Mouse (Mus musculus) liver, embryonic 15.5 days (tissue): ENCODE data around the gene Fam173b. TPM values are rescaled to one million over a fixed set of nuclear protein-coding genes. Genes with fewer than 3 reads are reported as not detected.

Experiments used
- ATAC-seq: fragments of 200-750 bp; cut with Nextera tagmentation; 2 replicates; pipeline ENCODE4 v1.8.0; 2017; ENCODE audit warnings: moderate number of reproducible peaks, mild to moderate bottlenecking, moderate library complexity; ENCODE audit not compliant: insufficient read depth
- H3K27ac ChIP-seq: fragments of 300-500 bp; sonication (generic); replicated peaks from 2 replicates; pipeline ENCODE4 v1.5.1; 2015; ENCODE audit warnings: mild to moderate bottlenecking, inconsistent platforms
- H3K27me3 ChIP-seq: fragments of 300-500 bp; sonication (generic); 2 replicates; pipeline ENCODE4 v1.6.1; 2015; ENCODE audit warnings: mild to moderate bottlenecking, inconsistent platforms
- H3K36me3 ChIP-seq: fragments of 300-500 bp; sonication (generic); replicated peaks from 2 replicates; pipeline ENCODE4 v1.6.1; 2015; ENCODE audit warnings: moderate library complexity, mild to moderate bottlenecking, inconsistent platforms
- H3K4me1 ChIP-seq: fragments of 300-500 bp; sonication (generic); replicated peaks from 2 replicates; pipeline ENCODE4 v1.6.1; 2015; ENCODE audit warnings: inconsistent platforms
- H3K4me2 ChIP-seq: fragments of 300-500 bp; sonication (generic); 2 replicates; pipeline ENCODE4 v1.6.1; 2015; ENCODE audit warnings: moderate library complexity, mild to moderate bottlenecking, inconsistent platforms
- H3K4me3 ChIP-seq: fragments of 300-500 bp; sonication (generic); replicated peaks from 2 replicates; pipeline ENCODE4 v1.5.1; 2015; ENCODE audit warnings: mild to moderate bottlenecking, inconsistent platforms
- H3K9ac ChIP-seq: fragments of 300-500 bp; sonication (generic); 2 replicates; pipeline ENCODE4 v1.6.1; 2015; ENCODE audit warnings: moderate library complexity, mild to moderate bottlenecking, inconsistent platforms
- H3K9me3 ChIP-seq: fragments of 300-500 bp; sonication (generic); replicated peaks from 2 replicates; pipeline ENCODE4 v1.6.1; 2016; ENCODE audit warnings: inconsistent platforms
- WGBS: fragments of 180-500 bp; shearing (Covaris S2); methylation state at CpG from one replicate; pipeline ENCODE4 v1.1.7; 2015; ENCODE audit warnings: mixed read lengths; ENCODE audit not compliant: insufficient replicate concordance; 5-methylcytosine and 5-hydroxymethylcytosine counted together
- polyA plus RNA-seq: library from polyadenylated mRNA; unstranded; fragments of >200 nt; fragmentation: Nextera tagmentation; extraction: Ambion mirVana; gene quantifications from 2 replicates; pipeline ENCODE4 v1.2.1, GENCODE M21; 2015

Gene Fam173b
- polyA plus RNA-seq, 1 experiment from 2014 or later = 8.3 TPM

- Histone ChIP-seq H3K4me2 (no peak overlapping the region), H3K4me3 (no peak overlapping the region), H3K4me1 (peaks cover 14% of the 10 kb centered on the region), H3K9me3 (no peaks in the 10 kb centered on the region), H3K9ac (no peak overlapping the region), H3K27ac (no peak overlapping the region), H3K27me3 (no peaks in the 10 kb centered on the region), H3K36me3 (peaks cover 40% of the 10 kb centered on the region)
- 49% methylated on average over 2 of the region's 2 CpGs for WGBS
- ATAC-seq = no peak
Observed at GRCm38 (mm10) chr15:31587789-31588188, 13.9 kb upstream of the Fam173b start.

DNA sequence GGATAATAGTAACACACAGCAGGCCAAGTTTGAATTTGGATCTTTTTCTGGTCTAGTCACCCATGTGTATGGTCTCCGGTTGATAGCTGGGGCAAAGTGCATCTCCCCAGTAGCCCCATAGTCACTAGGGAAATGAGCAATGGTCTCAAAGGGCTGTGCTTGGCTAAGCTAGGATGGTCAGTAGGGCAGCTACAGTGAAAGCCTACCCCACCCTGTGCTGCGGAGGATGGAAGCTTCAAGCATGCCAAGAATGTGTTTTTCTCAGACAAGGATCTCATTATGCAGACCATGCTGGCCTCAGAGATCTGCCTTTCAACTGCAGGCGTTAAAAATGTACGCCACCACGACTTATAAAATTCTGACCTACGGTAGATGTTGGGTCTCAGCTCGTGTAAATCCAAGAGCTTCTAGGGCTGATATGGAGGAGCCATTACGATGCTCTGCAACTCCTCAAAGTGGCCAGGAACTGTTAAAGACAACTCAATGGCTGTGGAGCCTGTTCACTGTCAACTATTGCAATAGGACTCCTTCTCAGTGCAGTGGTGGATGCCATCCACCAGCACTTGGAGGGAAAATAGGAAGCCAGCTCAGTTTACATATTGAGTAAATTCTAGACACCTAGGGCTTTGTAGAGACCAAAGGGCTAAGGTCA lies 12.5 kb upstream of the Fam173b start:
- H3K9ac ChIP-seq = no peak overlapping the region
- H3K4me1 ChIP-seq = peaks cover 14% of the 10 kb centered on the region
- H3K27me3 ChIP-seq = no peaks in the 10 kb centered on the region
- H3K9me3 ChIP-seq = no peaks in the 10 kb centered on the region
- no peak for ATAC-seq
- H3K36me3 ChIP-seq = peaks cover 53% of the 10 kb centered on the region
- no peak overlapping the region for H3K4me2 ChIP-seq
- H3K4me3 ChIP-seq = no peak overlapping the region
- no peak overlapping the region for H3K27ac ChIP-seq
- WGBS = 71% methylated on average over 8 of the region's 8 CpGs

DNA sequence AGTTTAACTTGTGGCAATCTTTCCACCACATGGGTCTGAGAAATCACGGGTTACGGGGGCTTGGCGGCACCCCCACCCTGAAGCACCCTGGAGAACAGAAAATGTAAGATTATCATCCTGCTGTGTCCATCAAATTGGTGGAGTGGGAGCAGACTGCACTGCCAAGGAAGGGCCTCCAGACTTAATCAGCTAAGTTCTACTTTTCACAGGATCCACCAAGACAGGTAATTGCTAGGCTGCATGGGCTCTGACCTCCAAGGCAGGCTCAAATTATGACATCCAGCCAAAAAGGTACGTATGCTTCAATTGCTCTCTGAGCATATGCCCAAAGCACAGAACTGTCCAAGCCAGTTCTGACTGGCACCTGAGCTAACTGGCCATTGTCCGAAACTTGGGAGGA lies 11.5 kb upstream of the Fam173b start:
- Histone ChIP-seq H3K4me2 (no peak overlapping the region), H3K4me1 (peaks cover 14% of the 10 kb centered on the region), H3K27ac (no peak overlapping the region), H3K36me3 (peaks cover 64% of the 10 kb centered on the region), H3K27me3 (no peaks in the 10 kb centered on the region), H3K4me3 (no peak overlapping the region), H3K9me3 (no peaks in the 10 kb centered on the region), H3K9ac (no peak overlapping the region)
- WGBS = 86% methylated on average over 5 of the region's 5 CpGs
- no peak for ATAC-seq

GRCm38 (mm10) chr15:31592531-31592930 lies 9.1 kb upstream of the Fam173b start:
- Histone ChIP-seq H3K4me1 (no peaks in the 10 kb centered on the region), H3K4me2 (no peak overlapping the region), H3K36me3 (peaks cover 87% of the 10 kb centered on the region), H3K27ac (no peak overlapping the region), H3K4me3 (no peak overlapping the region), H3K9me3 (no peaks in the 10 kb centered on the region), H3K9ac (no peak overlapping the region), H3K27me3 (no peaks in the 10 kb centered on the region)
- WGBS = 82% methylated on average over 8 of the region's 8 CpGs
- ATAC-seq = no peak

- Histone ChIP-seq H3K9ac (no peak overlapping the region), H3K36me3 (peaks cover 94% of the 10 kb centered on the region), H3K4me1 (peaks cover 7% of the 10 kb centered on the region), H3K27me3 (no peaks in the 10 kb centered on the region), H3K27ac (no peak overlapping the region), H3K4me3 (no peak overlapping the region), H3K4me2 (no peak overlapping the region), H3K9me3 (no peaks in the 10 kb centered on the region)
- no peak for ATAC-seq
- WGBS = 86% methylated on average over 14 of the region's 14 CpGs
Observed at GRCm38 (mm10) chr15:31594260-31594659, 7.4 kb upstream of the Fam173b start.

- Histone ChIP-seq H3K27ac (no peak overlapping the region), H3K4me1 (peaks cover 20% of the 10 kb centered on the region), H3K27me3 (no peaks in the 10 kb centered on the region), H3K9me3 (no peaks in the 10 kb centered on the region), H3K4me2 (no peak overlapping the region), H3K9ac (no peak overlapping the region), H3K36me3 (peaks cover 81% of the 10 kb centered on the region), H3K4me3 (no peak overlapping the region)
- no peak for ATAC-seq
- 84% methylated on average over 7 of the region's 7 CpGs for whole genome bisulfite sequencing
Observed at GRCm38 (mm10) chr15:31595651-31596050, 6.0 kb upstream of the Fam173b start.

GRCm38 (mm10) chr15:31599834-31600233 lies 1.8 kb upstream of the Fam173b start:
- peak overlapping the region; percentile 78 for H3K4me2 ChIP-seq
- peak overlapping the region; percentile 67 for H3K4me3 ChIP-seq
- H3K36me3 ChIP-seq = peaks cover 39% of the 10 kb centered on the region
- no peaks in the 10 kb centered on the region for H3K9me3 ChIP-seq
- no peaks in the 10 kb centered on the region for H3K27me3 ChIP-seq
- H3K4me1 ChIP-seq = peaks cover 30% of the 10 kb centered on the region
- no peak overlapping the region for H3K27ac ChIP-seq
- WGBS = 30% methylated on average over 4 of the region's 4 CpGs
- H3K9ac ChIP-seq = peak overlapping the region; percentile 72
- no peak for ATAC-seq

GRCm38 (mm10) chr15:31601279-31601645 lies 390 bp upstream of the Fam173b start:
- no peaks in the 10 kb centered on the region for H3K27me3 ChIP-seq
- peak overlapping the region; percentile 72 for H3K9ac ChIP-seq
- peak overlapping the region; percentile 78 for H3K4me2 ChIP-seq
- WGBS = under 1% methylated on average over 33 of the region's 33 CpGs
- peak overlapping the region; percentile 75 for H3K27ac ChIP-seq
- ATAC-seq = peak; percentile 69
- no peaks in the 10 kb centered on the region for H3K9me3 ChIP-seq
- H3K4me1 ChIP-seq = peaks cover 30% of the 10 kb centered on the region
- peaks cover 24% of the 10 kb centered on the region for H3K36me3 ChIP-seq
- peak overlapping the region; percentile 67 for H3K4me3 ChIP-seq

- Histone ChIP-seq H3K36me3 (peaks cover 13% of the 10 kb centered on the region), H3K27ac (peak overlapping the region; percentile 85), H3K4me3 (peak overlapping the region; percentile 67), H3K4me2 (peak overlapping the region; percentile 79), H3K4me1 (peaks cover 34% of the 10 kb centered on the region), H3K27me3 (no peaks in the 10 kb centered on the region), H3K9me3 (no peaks in the 10 kb centered on the region), H3K9ac (peak overlapping the region; percentile 85)
- ATAC-seq = peak; percentile 49
- WGBS = 5% methylated on average over 15 of the region's 15 CpGs
Observed at GRCm38 (mm10) chr15:31602426-31602825, 774 bp downstream of the Fam173b start.

DNA sequence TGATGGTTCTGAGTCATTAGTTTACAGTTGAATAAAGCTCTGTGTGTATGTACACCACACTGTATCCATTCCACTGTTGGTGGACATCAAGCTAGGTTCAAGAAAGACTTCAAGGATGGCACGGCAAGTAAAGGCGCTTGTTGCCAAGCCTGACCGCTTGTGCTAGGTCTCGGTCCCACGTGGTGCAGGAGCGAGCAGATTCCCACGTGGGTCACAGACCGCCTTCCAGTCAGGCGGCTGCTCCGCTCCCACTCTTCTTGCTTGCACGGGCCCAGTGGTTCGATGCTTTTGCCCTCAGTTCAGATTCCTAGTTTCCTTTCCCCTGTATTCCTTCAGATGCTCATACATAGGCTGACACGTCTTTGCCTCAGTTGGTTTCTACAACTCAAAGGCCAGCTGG lies 1.5 kb downstream of the Fam173b start:
- Histone ChIP-seq H3K9ac (no peak overlapping the region), H3K27ac (no peak overlapping the region)

GRCm38 (mm10) chr15:31606821-31607220 lies 5.2 kb downstream of the Fam173b start:
- no peaks in the 10 kb centered on the region for H3K27me3 ChIP-seq
- WGBS = 69% methylated on average over 6 of the region's 6 CpGs
- H3K4me1 ChIP-seq = peaks cover 11% of the 10 kb centered on the region
- no peak overlapping the region for H3K4me3 ChIP-seq
- H3K9me3 ChIP-seq = no peaks in the 10 kb centered on the region
- peak overlapping the region; percentile 65 for H3K27ac ChIP-seq
- H3K36me3 ChIP-seq = 0 out of 2 replicates have a peak, but pooled peaks cover 3% of the 10 kb centered on the region
- H3K9ac ChIP-seq = no peak overlapping the region
- peak overlapping the region; percentile 15; the same call in 1 of the 2 replicates for H3K4me2 ChIP-seq
- no peak for ATAC-seq

More for the DNA sequence above, 1.5 kb downstream of the Fam173b start:
- peak overlapping the region; percentile 67 for H3K4me3 ChIP-seq
- no peaks in the 10 kb centered on the region for H3K27me3 ChIP-seq
- peaks cover 34% of the 10 kb centered on the region for H3K4me1 ChIP-seq
- no peaks in the 10 kb centered on the region for H3K9me3 ChIP-seq
- WGBS = 84% methylated on average over 13 of the region's 13 CpGs
- H3K4me2 ChIP-seq = peak overlapping the region; percentile 79
- 0 out of 2 replicates have a peak, but pooled peaks cover 7% of the 10 kb centered on the region for H3K36me3 ChIP-seq
- no peak for ATAC-seq

DNA sequence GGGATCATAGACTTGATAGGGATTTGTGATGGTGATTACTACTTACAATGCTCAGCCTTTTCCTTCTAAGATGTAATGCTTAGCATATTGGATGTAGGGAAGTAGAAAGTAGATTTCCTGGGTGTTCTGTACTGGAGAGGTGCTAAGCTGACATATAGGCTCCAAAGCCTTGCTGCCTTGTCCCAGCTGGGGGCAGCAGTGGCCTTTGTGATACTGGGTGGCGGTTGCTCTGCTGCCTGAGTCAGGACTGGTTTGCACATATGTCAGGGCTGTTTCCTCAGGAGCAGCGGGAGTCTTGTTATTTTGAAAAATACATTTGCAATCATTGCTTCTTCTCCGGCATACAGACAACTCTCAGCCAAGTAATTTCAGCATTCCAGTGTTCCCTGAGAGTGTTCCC lies 9.4 kb downstream of the Fam173b start:
- H3K4me2 ChIP-seq = no peak overlapping the region
- 0 out of 2 replicates have a peak, but pooled peaks cover 4% of the 10 kb centered on the region for H3K4me1 ChIP-seq
- H3K9me3 ChIP-seq = no peaks in the 10 kb centered on the region
- H3K9ac ChIP-seq = no peak overlapping the region
- no peak for ATAC-seq
- H3K27ac ChIP-seq = no peak overlapping the region
- WGBS = 80% methylated on average over 3 of the region's 3 CpGs
- H3K27me3 ChIP-seq = no peaks in the 10 kb centered on the region
- H3K36me3 ChIP-seq = 0 out of 2 replicates have a peak, but pooled peaks cover 3% of the 10 kb centered on the region
- H3K4me3 ChIP-seq = no peak overlapping the region
